Mouse (Mus musculus) liver, embryonic 13.5 days (tissue): ENCODE results near the gene Prkn. TPM values are rescaled to one million over a fixed set of nuclear protein-coding genes. Genes with fewer than 3 reads are reported as not detected.

Experiments
- ATAC-seq: fragments of 200-750 bp; cut with Nextera tagmentation; 2 replicates; pipeline ENCODE4 v1.8.0; 2017; ENCODE audit warnings: low read depth, mild to moderate bottlenecking, moderate number of reproducible peaks, moderate library complexity
- DNase-seq: peaks from one replicate; pipeline ENCODE4 v3.0.0; 2022
- H3K27ac ChIP-seq: fragments of 300-500 bp; sonication (generic); 2 replicates; pipeline ENCODE4 v1.5.1; 2015; ENCODE audit warnings: moderate library complexity, mild to moderate bottlenecking, inconsistent platforms
- H3K27me3 ChIP-seq: fragments of 300-500 bp; sonication (generic); 2 replicates; pipeline ENCODE4 v1.6.1; 2015; ENCODE audit warnings: mild to moderate bottlenecking, inconsistent platforms
- H3K36me3 ChIP-seq: fragments of 300-500 bp; sonication (generic); 2 replicates; pipeline ENCODE4 v1.6.1; 2015; ENCODE audit warnings: mild to moderate bottlenecking, inconsistent platforms
- H3K4me1 ChIP-seq: fragments of 300-500 bp; sonication (generic); replicated peaks from 2 replicates; pipeline ENCODE4 v1.6.1; 2015; ENCODE audit warnings: inconsistent platforms
- H3K4me2 ChIP-seq: fragments of 300-500 bp; sonication (generic); 2 replicates; pipeline ENCODE4 v1.6.1; 2015; ENCODE audit warnings: inconsistent platforms, mild to moderate bottlenecking, moderate library complexity
- H3K4me3 ChIP-seq: fragments of 300-500 bp; sonication (generic); replicated peaks from 2 replicates; pipeline ENCODE4 v1.5.1; 2015; ENCODE audit warnings: mild to moderate bottlenecking, inconsistent platforms
- H3K9ac ChIP-seq: fragments of 300-500 bp; sonication (generic); 2 replicates; pipeline ENCODE4 v1.6.1; 2015; ENCODE audit warnings: mild to moderate bottlenecking, inconsistent platforms
- H3K9me3 ChIP-seq: fragments of 300-500 bp; sonication (generic); replicated peaks from 2 replicates; pipeline ENCODE4 v1.6.1; 2016; ENCODE audit warnings: inconsistent platforms
- WGBS: fragments of 180-500 bp; shearing (Covaris S2); methylation state at CpG from one replicate; pipeline ENCODE4 v1.1.7; 2015; ENCODE audit not compliant: insufficient replicate concordance; 5-methylcytosine and 5-hydroxymethylcytosine counted together
- polyA plus RNA-seq: library from polyadenylated mRNA; unstranded; fragments of >200 nt; fragmentation: Nextera tagmentation; extraction: Ambion mirVana; gene quantifications from 2 replicates; pipeline ENCODE4 v1.2.1, GENCODE M21; 2015

The Prkn gene
- polyA plus RNA-seq, 1 experiment from 2014 or later, result 0.43 TPM

- WGBS, result 39% methylated on average over 1 of the region's 1 CpGs
- Histone ChIP-seq H3K4me3 (no peak overlapping the region), H3K9ac (no peak overlapping the region), H3K9me3 (no peaks in the 10 kb centered on the region), H3K27ac (no peak overlapping the region), H3K36me3 (no peaks in the 10 kb centered on the region), H3K4me2 (no peak overlapping the region), H3K4me1 (no peaks in the 10 kb centered on the region), H3K27me3 (no peaks in the 10 kb centered on the region)
- ATAC-seq (no peak), DNase-seq (no peak)
Measured at GRCm38 (mm10) chr17:11229426-11229825, 389.2 kb downstream of the Prkn start.

- Histone ChIP-seq H3K36me3 (no peaks in the 10 kb centered on the region), H3K9me3 (no peaks in the 10 kb centered on the region), H3K4me3 (no peak overlapping the region), H3K9ac (no peak overlapping the region), H3K4me2 (no peak overlapping the region), H3K27me3 (no peaks in the 10 kb centered on the region), H3K4me1 (no peaks in the 10 kb centered on the region), H3K27ac (no peak overlapping the region)
- DNase-seq (no peak), ATAC-seq (no peak)
- 42% methylated on average over 12 of the region's 12 CpGs for WGBS
Measured at GRCm38 (mm10) chr17:11230604-11231395, 390.6 kb downstream of the Prkn start.

- no peaks in the 10 kb centered on the region for H3K27me3 ChIP-seq
- no peak overlapping the region for H3K27ac ChIP-seq
- ATAC-seq (no peak), DNase-seq (no peak)
- WGBS, result 44% methylated on average over 1 of the region's 1 CpGs
- H3K9ac ChIP-seq, result no peak overlapping the region
- no peaks in the 10 kb centered on the region for H3K9me3 ChIP-seq
- H3K4me2 ChIP-seq, result no peak overlapping the region
- no peak overlapping the region for H3K4me3 ChIP-seq
- H3K36me3 ChIP-seq, result no peaks in the 10 kb centered on the region
- H3K4me1 ChIP-seq, result no peaks in the 10 kb centered on the region
Measured at GRCm38 (mm10) chr17:11235273-11235672, 395.1 kb downstream of the Prkn start.

GRCm38 (mm10) chr17:11245040-11245439 lies 404.9 kb downstream of the Prkn start:
- Histone ChIP-seq H3K4me3 (no peak overlapping the region), H3K9me3 (no peaks in the 10 kb centered on the region), H3K4me2 (no peak overlapping the region), H3K4me1 (no peaks in the 10 kb centered on the region), H3K27ac (no peak overlapping the region), H3K9ac (no peak overlapping the region), H3K36me3 (no peaks in the 10 kb centered on the region), H3K27me3 (no peaks in the 10 kb centered on the region)
- WGBS, result 65% methylated on average over 9 of the region's 9 CpGs
- ATAC-seq, result no peak
- DNase-seq, result no peak

GRCm38 (mm10) chr17:11249216-11249615 lies 409.0 kb downstream of the Prkn start:
- H3K9me3 ChIP-seq, result no peaks in the 10 kb centered on the region
- no peak for DNase-seq
- no peak overlapping the region for H3K9ac ChIP-seq
- no peaks in the 10 kb centered on the region for H3K27me3 ChIP-seq
- 63% methylated on average over 6 of the region's 6 CpGs for WGBS
- H3K4me3 ChIP-seq, result no peak overlapping the region
- no peaks in the 10 kb centered on the region for H3K4me1 ChIP-seq
- no peak for ATAC-seq
- H3K4me2 ChIP-seq, result no peak overlapping the region
- no peaks in the 10 kb centered on the region for H3K36me3 ChIP-seq
- H3K27ac ChIP-seq, result no peak overlapping the region

- ATAC-seq (no peak), DNase-seq (no peak)
- Histone ChIP-seq H3K4me1 (no peaks in the 10 kb centered on the region), H3K4me3 (no peak overlapping the region), H3K9ac (no peak overlapping the region), H3K36me3 (no peaks in the 10 kb centered on the region), H3K9me3 (no peaks in the 10 kb centered on the region), H3K27ac (no peak overlapping the region), H3K4me2 (no peak overlapping the region), H3K27me3 (no peaks in the 10 kb centered on the region)
- WGBS, result 73% methylated on average over 8 of the region's 8 CpGs
Measured at GRCm38 (mm10) chr17:11260663-11261062, 420.5 kb downstream of the Prkn start.

- H3K27ac ChIP-seq, result no peak overlapping the region
- H3K9ac ChIP-seq, result no peak overlapping the region
- H3K36me3 ChIP-seq, result no peaks in the 10 kb centered on the region
- H3K4me2 ChIP-seq, result no peak overlapping the region
- WGBS, result 59% methylated on average over 5 of the region's 5 CpGs
- no peak for DNase-seq
- H3K9me3 ChIP-seq, result no peaks in the 10 kb centered on the region
- ATAC-seq, result no peak
- no peaks in the 10 kb centered on the region for H3K27me3 ChIP-seq
- H3K4me1 ChIP-seq, result no peaks in the 10 kb centered on the region
- H3K4me3 ChIP-seq, result no peak overlapping the region
Measured at GRCm38 (mm10) chr17:11261679-11262078, 421.5 kb downstream of the Prkn start.

- DNase-seq (no peak), ATAC-seq (no peak)
- WGBS, result 73% methylated on average over 4 of the region's 4 CpGs
- Histone ChIP-seq H3K9me3 (no peaks in the 10 kb centered on the region), H3K27me3 (no peaks in the 10 kb centered on the region), H3K36me3 (no peaks in the 10 kb centered on the region), H3K4me3 (no peak overlapping the region), H3K9ac (no peak overlapping the region), H3K27ac (no peak overlapping the region), H3K4me2 (no peak overlapping the region), H3K4me1 (no peaks in the 10 kb centered on the region)
Measured at GRCm38 (mm10) chr17:11267951-11268350, 427.8 kb downstream of the Prkn start.

- no peaks in the 10 kb centered on the region for H3K9me3 ChIP-seq
- ATAC-seq (no peak), DNase-seq (no peak)
- no peak overlapping the region for H3K4me3 ChIP-seq
- no peak overlapping the region for H3K27ac ChIP-seq
- 58% methylated on average over 4 of the region's 4 CpGs for WGBS
- H3K27me3 ChIP-seq, result no peaks in the 10 kb centered on the region
- no peak overlapping the region for H3K4me2 ChIP-seq
- no peaks in the 10 kb centered on the region for H3K4me1 ChIP-seq
- no peaks in the 10 kb centered on the region for H3K36me3 ChIP-seq
- H3K9ac ChIP-seq, result no peak overlapping the region
Measured at GRCm38 (mm10) chr17:11270179-11270578, 430.0 kb downstream of the Prkn start.

GRCm38 (mm10) chr17:11271876-11272275 lies 431.7 kb downstream of the Prkn start:
- Histone ChIP-seq H3K27ac (no peak overlapping the region), H3K4me2 (no peak overlapping the region), H3K27me3 (no peaks in the 10 kb centered on the region), H3K36me3 (no peaks in the 10 kb centered on the region), H3K4me1 (no peaks in the 10 kb centered on the region), H3K9me3 (no peaks in the 10 kb centered on the region), H3K4me3 (no peak overlapping the region), H3K9ac (no peak overlapping the region)
- DNase-seq (no peak), ATAC-seq (no peak)

GRCm38 (mm10) chr17:11284246-11284645 lies 444.1 kb downstream of the Prkn start:
- no peak overlapping the region for H3K4me2 ChIP-seq
- H3K36me3 ChIP-seq, result no peaks in the 10 kb centered on the region
- H3K27me3 ChIP-seq, result no peaks in the 10 kb centered on the region
- H3K27ac ChIP-seq, result no peak overlapping the region
- DNase-seq, result no peak
- no peaks in the 10 kb centered on the region for H3K4me1 ChIP-seq
- H3K9me3 ChIP-seq, result no peaks in the 10 kb centered on the region
- no peak overlapping the region for H3K9ac ChIP-seq
- ATAC-seq, result no peak
- 48% methylated on average over 4 of the region's 4 CpGs for WGBS
- no peak overlapping the region for H3K4me3 ChIP-seq

- H3K9me3 ChIP-seq, result no peaks in the 10 kb centered on the region
- H3K27ac ChIP-seq, result no peak overlapping the region
- 44% methylated on average over 3 of the region's 3 CpGs for WGBS
- ATAC-seq (no peak), DNase-seq (no peak)
- no peak overlapping the region for H3K4me2 ChIP-seq
- no peaks in the 10 kb centered on the region for H3K4me1 ChIP-seq
- H3K27me3 ChIP-seq, result no peaks in the 10 kb centered on the region
- no peaks in the 10 kb centered on the region for H3K36me3 ChIP-seq
- no peak overlapping the region for H3K9ac ChIP-seq
- no peak overlapping the region for H3K4me3 ChIP-seq
Measured at GRCm38 (mm10) chr17:11290183-11290582, 450.0 kb downstream of the Prkn start.
